Mouse (Mus musculus) Muller cell, postnatal 12 days (primary cell): Measurements from ENCODE around the gene Mok.
A peak's percentile ranks its signal among the peaks of the same experiment; 100 is the strongest.

Experiments used
- DNase-seq: peaks from one replicate; pipeline ENCODE4 v3.0.0-alpha.2; 2015; ENCODE audit errors: inconsistent ontology term

Gene Mok

DNA sequence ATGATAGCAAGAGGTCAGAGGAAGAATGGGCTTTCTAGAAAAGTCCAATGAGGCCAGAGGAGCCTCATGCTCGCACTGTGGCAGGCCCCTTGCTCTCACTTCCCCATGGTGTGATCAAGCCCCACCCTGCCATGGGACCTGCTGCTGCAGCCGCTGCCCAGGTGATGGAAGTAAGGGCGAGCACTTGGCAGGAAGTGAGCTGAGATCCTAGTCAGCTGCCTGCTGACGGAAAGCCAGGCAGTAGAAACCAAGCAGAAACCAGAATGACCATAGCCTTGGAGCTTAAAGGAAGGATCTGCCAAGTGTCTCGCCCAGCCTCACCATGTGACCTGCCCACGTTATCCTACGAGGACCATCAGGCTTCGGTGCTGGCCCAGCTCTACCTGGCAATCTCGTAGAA, 27.6 kb downstream of the Mok start:
- no peak for DNase-seq

DNA sequence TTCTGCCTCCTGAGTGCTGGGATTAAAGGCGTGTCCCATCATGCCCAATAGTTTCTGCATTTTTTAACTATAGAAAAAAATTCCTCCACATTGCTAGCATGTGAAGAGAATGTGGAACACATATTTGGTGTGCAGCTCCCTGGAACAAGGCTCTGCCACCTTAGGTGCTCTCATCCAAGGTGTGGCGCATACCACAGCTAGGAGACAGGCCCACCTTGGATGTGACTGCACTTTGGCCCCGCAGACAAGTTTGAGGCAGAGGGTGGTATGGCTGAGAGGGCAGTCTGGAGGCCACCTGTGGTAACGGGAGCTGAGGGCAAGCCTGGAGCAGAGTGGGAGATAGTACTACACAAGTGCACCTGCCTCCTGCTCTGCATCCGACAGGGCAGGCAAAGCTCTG, 31.9 kb downstream of the Mok start:
- peak; percentile 47 for DNase-seq

DNA sequence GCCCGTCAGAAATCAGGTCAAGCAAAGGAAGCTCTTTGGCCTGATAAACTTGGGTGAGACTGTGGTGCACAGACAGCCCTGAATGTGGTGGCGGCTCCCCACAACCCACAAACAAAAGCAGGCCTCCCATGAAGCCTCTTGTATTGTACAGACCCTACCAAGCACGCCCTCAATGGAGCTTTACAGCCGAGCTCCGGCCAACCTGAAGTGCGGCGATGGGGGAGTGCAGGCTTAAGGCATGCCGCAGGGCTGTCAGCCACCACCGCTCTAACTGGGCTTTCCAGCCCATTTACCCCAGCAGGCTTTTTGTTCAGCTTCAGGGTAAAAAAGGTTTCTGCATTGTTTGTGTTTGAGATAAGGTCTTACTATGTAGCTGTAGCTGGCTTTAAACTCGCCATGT, 32.3 kb downstream of the Mok start:
- peak; percentile 48 for DNase-seq

DNA sequence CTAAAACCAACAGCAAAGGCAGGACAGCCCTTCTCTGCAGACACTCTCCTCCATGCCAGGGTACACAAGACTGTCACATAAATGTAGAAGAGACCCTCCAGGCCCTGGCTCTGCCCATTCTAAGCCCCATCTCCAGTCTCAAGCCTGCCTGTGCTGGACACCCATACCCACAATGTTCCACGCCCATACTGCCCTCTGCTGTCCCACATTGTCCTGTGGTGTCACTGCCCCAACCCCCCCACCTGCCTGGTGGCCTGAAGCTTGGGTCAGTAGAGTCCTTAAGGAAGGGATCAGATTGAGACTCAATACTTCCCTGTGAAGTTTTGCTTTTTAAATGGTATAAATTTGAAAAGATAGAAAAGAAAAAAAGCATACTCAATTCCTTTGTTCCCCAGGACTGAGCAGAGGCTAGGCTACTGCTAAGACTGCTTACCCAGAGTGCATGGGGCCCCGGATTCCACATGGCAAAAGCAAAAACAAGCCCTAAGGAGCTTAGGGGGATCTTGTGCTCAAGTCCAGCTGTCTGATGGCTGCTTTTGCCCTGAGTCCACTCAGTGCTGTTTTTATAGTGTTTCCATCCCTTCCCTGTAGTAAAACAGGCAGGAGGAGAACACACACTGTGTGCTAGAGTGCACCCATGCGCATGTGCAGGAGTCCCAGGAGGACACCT, 34.3 kb downstream of the Mok start:
- peak; percentile 29 for DNase-seq

DNA sequence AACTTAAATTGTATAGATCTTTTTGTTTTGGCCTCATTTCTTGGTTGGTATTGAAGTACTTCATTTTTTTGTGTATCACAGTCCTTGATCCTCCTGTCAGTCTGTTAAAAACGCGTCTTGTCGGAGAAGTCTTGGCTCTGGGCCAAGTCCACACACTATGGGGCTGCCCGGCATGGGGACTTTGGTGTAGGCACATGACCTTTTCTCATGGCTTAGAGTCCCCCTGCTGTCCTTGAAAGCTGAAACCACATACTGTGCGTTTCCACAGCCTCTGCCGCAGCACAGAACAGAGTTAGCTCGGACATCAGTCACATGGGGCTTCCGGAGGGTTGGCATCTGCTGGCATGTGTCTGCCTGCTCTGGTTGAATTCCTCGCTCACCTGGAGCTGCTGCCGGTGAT, 36.5 kb downstream of the Mok start:
- peak; percentile 22 for DNase-seq

DNA sequence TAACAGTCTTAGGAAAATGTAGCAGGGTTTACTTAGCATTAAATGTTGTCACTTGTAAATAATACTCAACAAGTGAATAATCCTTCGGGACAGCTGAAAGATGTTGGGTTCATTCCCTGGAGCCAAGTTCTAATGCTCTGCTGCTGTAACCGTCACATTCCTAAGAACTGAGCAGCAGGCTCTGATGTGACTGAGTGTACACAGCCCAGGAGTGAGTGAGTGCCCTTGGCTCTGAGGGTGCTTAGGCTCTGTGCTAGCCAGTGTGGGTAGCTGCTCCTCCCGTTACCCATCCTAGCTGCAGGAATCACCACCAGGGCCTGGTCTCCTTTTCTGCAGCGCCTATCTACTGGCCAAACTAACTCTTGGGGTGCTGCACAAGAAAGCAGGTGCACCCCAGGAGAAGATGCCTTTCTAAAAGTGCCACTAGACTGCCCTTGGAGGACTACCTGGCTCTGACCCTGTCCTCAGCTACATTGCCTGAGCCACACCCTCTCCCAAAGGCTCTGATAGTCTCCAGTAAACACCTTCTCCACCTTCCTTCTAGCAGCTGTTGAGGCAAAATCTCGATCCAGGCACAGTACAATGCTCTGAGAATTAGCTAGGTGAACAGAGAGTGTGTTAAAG, 38.0 kb downstream of the Mok start:
- DNase-seq = no peak

DNA sequence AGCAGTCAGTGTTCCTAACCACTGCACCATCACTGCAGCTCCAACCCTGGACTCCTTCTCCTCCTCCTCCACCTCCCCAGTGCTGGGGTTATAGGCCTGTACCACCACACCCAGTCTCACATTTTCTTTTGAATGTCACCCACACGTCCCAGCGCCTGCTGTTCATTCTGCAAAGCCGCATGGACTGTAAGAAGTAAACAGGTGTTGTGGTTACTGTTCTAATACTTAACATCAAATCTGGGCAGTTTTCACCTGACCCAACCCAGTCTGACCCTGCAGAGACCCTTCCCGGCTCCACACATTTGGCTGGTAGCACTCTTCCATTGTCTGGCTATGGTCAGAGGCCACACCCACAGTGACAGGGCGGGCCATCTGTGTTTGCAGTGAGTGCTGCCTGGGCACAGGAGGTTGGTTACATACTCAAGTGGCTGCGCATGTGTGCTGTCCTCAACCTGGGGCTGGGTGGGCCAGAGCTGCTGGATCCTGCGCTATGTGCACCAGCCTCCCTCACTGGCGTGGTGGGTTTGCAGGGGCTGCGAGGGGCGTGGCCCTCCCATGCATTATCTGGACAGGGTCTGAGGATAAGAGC, 38.8 kb downstream of the Mok start:
- DNase-seq = no peak

DNA sequence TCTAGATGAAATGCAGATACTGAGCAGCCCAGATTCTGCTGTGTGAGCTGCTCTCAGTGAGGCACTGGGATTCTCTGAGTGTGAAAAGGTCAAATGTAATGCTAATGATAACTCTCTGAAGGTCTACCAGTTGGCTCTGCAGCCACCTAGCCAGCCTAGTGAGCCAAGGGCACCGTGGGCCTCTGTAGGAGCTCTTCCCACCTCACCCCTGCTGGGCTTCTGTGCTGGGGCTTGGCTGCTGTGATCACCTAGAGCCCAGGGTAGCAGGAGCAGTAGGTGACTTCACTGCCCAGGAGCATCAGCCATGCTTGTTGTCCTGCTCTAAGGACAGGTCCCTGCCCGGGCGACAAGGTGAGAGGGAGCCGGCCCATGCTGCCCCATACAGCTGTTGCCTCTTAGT, 41.5 kb downstream of the Mok start:
- DNase-seq = no peak

DNA sequence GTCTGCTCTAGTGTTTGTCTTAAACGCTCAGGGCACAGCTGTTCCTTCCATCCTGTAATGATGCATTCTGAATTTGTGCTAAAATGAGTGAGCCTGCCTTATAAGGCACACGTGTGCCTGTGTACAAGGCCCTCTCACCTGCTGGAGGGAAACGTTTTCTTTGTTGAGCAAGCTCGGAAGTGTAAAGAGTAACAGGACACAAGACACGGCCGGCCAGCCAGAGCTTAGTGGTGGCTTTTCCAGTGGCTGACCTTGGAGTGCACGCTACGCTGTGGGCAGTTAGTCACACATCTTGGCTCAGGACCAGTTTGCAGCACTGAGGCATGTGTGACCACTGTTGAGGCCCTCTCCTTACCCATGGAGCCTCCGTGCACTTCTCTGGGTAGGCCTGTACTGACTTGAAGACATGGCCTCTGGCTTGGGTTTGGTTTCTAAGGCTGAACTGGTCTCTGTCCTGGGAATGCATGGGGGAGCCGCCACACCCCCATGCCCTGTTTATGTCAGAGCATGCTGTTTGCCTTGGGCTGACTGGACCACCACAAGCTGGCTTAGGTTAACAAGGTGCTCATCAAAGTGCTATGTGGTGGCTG, 42.8 kb downstream of the Mok start:
- DNase-seq = peak; percentile 60

DNA sequence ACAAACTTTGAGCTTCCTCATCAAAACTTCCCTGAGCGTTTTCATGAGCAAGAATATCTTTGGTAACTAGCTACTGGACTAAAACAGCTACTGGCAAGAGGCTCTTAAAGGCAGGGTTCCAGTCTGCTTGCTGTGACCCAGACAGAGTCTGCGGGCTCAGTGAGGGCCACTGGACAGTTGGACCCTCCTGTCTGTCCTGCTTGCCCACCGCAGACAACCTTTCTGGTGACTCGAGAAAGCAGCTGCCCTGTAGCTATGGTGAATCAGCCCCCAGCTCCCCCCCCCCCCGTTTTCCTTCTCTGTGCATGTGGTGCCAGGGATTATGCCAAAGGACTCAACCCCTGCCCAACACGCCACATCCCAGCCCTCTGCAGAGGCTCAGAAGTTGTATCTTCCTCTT, 43.5 kb downstream of the Mok start:
- DNase-seq = no peak

DNA sequence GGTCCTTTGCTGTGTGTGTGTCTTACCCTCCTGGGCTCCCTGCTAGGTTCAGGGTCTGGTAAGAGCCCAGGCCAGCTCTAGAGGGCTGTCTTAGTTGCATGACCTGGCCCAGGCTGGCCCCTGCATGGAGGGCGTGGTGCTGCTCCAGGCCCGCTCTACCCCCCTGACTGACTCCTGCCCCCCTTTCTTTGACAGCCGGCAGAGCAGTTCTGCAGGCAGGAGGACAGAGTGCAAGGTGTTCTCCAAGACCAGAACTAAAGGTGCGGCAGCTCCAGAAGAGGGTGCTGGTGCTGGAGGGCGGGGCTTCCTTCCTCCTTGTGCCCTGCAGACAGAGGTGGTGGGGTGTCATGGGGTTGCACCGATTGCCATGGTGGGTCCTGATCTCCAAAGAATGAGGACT, 44.0 kb downstream of the Mok start:
- no peak for DNase-seq

DNA sequence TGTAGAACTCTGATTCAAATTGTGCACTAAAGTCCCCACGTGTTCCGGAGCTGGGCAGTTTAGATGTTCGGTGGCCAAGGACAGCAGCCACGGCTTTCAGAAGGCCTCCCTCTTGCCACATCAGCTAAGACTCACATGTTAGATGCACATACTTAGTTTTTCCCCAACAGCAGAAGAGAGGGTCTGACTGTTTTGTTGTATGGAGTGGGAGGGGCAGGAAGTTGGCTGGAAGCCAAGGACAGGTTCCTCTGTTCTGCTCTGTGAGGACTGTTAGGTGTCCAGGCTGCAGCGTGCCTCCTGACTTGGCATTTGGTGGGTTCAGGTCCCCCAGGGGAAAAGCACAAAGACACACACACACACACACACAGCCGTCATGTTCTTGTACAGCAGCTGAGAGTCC, 45.7 kb downstream of the Mok start:
- DNase-seq = no peak

DNA sequence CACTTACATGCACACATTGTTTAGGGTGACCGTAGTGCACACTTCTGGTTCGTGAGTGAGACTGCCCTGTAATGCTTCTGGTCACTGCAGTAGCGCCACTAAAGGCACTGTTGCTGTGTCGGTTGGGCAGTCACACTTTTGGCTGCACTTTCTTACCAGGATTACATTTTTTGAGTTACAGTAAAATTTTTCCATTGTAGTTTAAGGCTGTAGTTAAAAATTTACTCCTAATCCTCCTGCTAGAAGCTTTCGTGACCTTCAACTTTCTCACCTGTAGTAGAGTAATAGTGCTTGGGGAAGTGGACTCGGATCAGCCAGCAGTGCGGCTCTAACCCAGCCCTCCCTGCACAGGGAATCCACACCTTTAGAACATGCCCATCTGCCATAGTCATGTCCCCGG, 49.7 kb downstream of the Mok start:
- no peak for DNase-seq

DNA sequence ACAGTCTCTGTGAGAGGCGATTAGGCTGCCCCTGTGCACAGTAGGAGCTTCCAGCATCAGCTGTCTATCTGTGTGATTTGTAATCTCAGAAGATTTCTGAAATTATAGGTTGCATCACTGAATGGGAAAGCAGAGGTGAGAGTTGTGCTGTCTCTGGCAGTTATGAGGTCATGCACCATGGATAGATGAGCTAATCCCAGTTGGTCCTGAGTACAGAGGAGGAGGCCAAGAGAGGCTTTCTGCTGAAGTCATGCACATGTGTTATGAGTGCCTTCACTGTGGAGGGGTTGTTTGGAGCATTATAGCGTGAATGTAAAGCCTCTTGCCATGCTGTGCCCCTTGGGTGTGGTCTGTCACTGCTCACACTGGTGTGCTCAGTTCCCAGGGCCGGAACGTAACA, 50.2 kb downstream of the Mok start:
- DNase-seq = no peak

DNA sequence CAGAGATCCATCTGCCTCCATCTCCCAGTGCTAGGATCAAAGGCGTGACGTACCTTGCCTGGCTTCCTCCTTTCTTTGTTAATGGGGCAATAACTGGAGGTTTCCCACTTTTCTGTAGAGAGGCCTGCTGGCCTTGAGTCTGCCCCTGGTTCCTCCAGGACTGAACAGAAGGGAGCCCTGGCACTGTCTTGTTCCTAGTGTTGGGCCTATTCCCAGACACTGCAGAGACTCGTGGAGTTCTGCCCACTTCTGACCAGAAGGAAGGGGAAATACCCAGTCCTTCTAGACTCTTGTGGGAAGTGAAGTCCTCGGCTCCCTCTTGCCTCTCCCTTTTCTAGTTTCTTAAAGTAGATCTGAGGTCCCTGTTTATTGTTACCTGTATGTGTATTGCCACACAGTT, 54.5 kb downstream of the Mok start:
- no peak for DNase-seq

DNA sequence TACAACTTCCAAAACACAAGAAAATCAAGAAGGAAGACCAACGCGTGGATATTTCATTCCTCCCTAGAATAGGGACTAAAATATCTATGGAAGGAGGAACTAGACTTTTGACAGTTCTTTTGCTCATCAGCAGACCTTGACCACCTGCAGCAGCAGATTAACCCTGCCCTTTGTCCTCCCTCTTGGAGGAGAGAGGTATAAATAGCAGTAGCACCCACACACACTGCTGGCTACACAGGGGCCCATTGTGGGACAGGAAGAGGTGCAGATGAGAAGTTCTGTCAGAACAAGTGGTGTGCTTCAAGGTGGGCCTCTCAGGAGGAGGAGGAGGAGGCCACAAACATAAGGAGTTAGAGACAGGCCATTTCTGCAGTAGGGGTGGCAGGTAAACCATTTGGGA, 56.5 kb downstream of the Mok start:
- no peak for DNase-seq

DNA sequence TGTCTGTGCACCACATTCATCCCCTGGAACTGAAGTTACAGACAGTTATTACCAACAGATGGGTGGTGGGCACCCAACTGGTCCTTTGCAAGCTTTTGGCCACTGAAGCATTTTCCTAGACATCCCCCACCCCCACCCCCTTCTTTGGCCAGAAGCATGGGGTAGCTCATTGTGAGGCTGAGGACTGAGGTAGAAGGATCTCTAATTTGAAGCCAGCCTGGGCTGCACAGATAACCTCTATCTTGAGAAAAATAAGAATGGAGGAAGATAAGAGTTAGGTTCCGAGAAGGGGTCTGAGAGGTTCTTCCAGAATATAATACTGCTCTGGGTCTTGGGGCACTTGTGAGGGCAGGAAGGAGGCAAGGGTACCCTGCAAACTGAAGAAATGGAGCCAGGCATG, 58.5 kb downstream of the Mok start:
- DNase-seq = no peak

DNA sequence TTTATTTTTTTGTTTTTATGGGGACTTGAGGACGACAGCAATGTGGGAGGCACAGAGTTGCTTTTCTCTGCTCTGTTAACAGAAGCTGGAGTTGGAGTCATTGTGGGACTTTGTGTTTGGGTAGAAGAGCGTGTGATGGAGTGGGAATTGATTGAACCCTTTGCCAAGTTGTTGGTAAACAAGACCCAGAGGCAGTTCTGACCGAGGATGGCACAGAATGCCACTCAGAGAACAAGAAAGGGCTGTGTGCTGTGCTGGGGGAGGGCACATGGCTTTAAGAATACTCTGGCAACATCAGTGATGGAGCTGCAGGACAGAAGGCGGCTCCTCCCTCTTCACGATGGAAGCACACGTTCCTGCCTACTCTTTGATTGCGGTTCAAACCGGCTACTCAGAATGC, 59.6 kb downstream of the Mok start:
- peak; percentile 87 for DNase-seq

DNA sequence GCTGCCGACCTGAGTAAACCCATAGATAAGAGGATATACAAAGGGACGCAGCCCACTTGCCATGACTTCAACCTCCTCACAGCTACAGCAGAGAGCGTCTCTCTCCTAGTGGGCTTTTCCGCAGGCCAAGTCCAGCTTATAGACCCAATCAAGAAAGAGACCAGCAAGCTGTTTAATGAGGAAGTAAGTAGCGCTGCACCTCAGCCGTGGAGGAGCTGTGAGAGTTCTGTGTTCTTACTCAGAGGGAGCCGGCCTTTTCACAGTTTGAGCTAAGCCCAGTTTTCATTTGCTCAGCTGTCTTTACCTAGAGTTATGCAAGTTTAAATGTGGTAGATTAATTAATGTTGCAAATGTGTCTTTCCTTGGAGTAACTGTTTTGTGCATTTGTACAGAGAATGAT, 61.4 kb downstream of the Mok start:
- DNase-seq = no peak

DNA sequence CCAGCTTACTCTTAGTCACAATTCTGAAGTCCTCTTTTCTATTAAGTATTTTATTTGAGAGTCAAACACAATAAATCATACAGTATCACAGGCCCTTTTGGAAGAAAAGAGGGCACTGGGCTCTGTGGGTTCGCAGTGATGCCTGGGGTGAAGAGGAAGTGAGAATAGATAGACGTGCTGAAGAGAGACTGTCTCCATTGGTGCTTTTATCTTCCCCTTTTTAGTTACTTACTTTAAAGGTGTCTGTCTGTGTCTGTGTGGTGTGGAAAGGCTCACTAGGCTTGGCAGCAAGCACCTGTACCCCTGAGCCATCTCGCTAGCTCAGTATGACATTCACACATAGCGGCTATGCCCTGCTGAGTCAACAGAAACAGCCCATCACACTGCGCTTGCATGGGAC, 62.9 kb downstream of the Mok start:
- DNase-seq = no peak

DNA sequence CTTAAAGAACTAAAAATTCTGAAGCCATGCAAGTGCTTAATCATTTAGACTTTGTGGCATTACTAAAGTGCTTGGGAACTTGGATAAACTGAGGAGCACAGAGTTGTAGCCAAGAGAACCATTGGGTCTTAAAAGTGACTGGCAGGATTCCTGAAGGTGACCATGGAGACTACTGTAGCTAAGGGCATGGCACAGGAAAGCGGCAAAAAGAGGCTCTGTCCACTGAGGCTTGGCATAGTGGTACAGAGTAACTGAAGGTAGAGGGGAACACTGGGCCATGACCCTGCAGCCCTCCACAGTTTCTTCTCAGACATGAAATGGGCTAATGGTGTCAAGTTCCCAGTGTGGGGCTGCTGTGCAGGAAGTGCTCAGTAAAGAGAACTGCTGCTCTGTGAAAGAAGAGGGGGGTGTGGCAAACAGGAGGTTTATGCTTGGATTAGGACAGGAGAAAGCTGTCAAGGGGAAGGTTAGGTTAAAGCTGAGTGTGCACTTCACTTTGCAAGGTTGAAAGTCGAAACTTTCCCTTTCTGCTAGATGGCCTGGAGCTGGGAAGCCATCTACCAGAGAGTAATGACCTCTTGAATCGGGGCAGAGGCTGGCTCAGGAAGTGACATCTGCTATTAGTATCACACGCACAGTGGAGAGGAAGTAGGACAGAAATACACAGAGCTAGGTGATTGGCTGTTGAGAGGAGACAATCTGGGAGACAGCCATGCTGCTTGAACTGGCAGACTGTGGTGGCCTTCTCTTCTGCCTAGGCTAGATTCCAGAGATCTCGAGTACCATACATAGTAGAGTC, 64.9 kb downstream of the Mok start:
- DNase-seq = no peak

DNA sequence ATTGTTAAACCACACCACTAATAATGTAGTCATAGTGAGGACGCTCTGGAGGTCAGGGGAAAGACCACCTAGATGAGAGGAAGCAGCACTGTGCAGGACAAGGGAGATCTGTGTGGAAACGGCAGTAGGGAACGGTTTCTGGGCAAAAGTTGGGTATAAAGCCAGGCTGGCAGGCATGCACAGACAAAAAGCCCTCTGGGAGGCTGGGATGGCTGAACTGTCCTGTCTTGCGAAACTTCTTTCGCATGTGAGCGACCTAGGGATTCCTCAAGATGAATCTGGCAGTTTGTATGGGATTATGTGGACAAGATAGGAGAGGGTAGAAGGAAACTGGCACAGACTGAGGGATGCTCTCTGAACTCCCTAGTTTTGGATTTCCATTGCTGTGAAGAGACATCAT, 68.8 kb downstream of the Mok start:
- DNase-seq = no peak
